10 mouse cellular contexts compared by ENCODE assay signal in the genomic region with DNA sequence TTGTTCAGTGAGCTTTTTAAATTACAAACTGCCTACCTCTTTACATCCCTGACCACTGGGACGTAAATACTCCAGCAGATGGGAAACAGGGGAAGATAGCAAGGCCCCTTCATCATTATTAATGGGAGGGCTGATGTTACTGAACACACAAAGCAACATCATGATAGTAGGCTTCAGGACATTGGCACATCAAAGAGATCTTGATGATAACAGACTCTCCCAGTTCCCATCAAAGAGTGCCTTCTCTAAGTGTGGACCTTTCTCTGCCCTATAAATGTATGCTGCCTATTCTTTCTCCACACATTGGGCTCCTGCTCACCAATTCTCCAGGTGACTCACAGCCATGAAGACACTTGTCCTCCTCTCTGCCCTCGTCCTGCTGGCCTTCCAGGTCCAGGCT. TPM values are rescaled to one million over a fixed set of nuclear protein-coding genes. Genes with fewer than 3 reads are reported as not detected.
DNase-seq lines count a peak whose midpoint lies in the region; TF ChIP-seq lines count a peak whose summit lies in the region.
"Not testable (repeated sequence)": the region's sequence is repeated elsewhere in the genome, so short reads cannot be mapped to it uniquely, and the experiment has no call there.
"Had no signal": no experiment of that assay in that cellular context is flagged by ENCODE, and none has a peak within 500 bp of the region (broad histone marks: within the 10 kb centered on the region; RNA-seq: fewer than 3 reads in every experiment).

A gene (plus strand): TSS at position 301 of the 400 bp plus-strand sequence.

- not testable (repeated sequence) for TF ChIP-seq POLR2A in small intestine, adult 2 months (IDR thresholded peaks at IDR 0.05; ENCODE audit: low read depth, low read length)

- H3K27ac ChIP-seq in small intestine, adult 2 months (ENCODE audit: insufficient read depth, low read depth, low read length) = not testable (repeated sequence)

- WGBS in large intestine, adult 2 months = no CpG with 5 or more reads among the region's 2 CpGs
- WGBS in small intestine, adult 2 months = no CpG with 5 or more reads among the region's 2 CpGs

- H3K27me3 ChIP-seq in small intestine, adult 2 months (ENCODE audit: control insufficient read depth, insufficient read depth, low read length) = not testable (repeated sequence)

- TF ChIP-seq CTCF in small intestine, adult 2 months (IDR thresholded peaks at IDR 0.05; ENCODE audit: extremely low read depth, insufficient read length, insufficient replicate concordance, low read depth, low read length) = not testable (repeated sequence)

- not testable (repeated sequence) for DNase-seq in large intestine, adult 2 months (ENCODE audit: low read depth, low spot score)

- not testable (repeated sequence) for H3K4me1 ChIP-seq in small intestine, adult 2 months (ENCODE audit: control insufficient read depth, insufficient read depth, insufficient read length, low read length)

- not testable (repeated sequence) for H3K4me3 ChIP-seq in small intestine, adult 2 months (ENCODE audit: low read depth, low read length)

- H3K36me3 ChIP-seq in small intestine, adult 2 months (ENCODE audit: control insufficient read depth, insufficient read depth, low read length) = not testable (repeated sequence)

RNA-seq across cellular contexts. Expression of the gene that starts here (rescaled TPM):
- 11,485 TPM in 1 of 2 replicates, not detected in the other for polyA plus RNA-seq in large intestine, adult 2 months (2012; rRNA removed)
- polyA plus RNA-seq in small intestine, adult 2 months (2012; rRNA removed) = 24.9 and 3,720 TPM in 2 replicates
- polyA plus RNA-seq: activated CD4-positive, CD25-positive, alpha-beta regulatory T cell, adult 4 months; adrenal gland, adult 2 months; brain, embryonic 14.5 days; C2C12; CD4-positive, CD25-positive, alpha-beta regulatory T cell, adult 4 months; cerebellum, adult 2 months; G1E; Patski had no signal
